Mouse (Mus musculus) bone marrow macrophage, adult 2 months (primary cell): ENCODE measurements around the gene Fcho1. TPM values are rescaled to one million over a fixed set of nuclear protein-coding genes. Genes with fewer than 3 reads are reported as not detected.
"Not testable (repeated sequence)": the region's sequence is repeated elsewhere in the genome, so short reads cannot be mapped to it uniquely, and the experiment has no call there.

Source experiments
- H3K27ac ChIP-seq: 2 replicates; pipeline ENCODE4 v1.5.1; 2012; ENCODE audit warnings: low read depth, low read length; ENCODE audit not compliant: insufficient read depth
- H3K4me1 ChIP-seq: 2 replicates; pipeline ENCODE4 v1.6.1; 2012; ENCODE audit warnings: low read length; ENCODE audit not compliant: control insufficient read depth, insufficient read depth
- H3K4me3 ChIP-seq: 2 replicates; pipeline ENCODE4 v1.5.1; 2012; ENCODE audit warnings: mild to moderate bottlenecking, low read length, moderate library complexity; ENCODE audit not compliant: insufficient read depth
- CTCF ChIP-seq: IDR thresholded peaks from 2 replicates; pipeline ENCODE4 v1.5.1; 2012; ENCODE audit warnings: low read depth, mild to moderate bottlenecking, low read length, moderate library complexity
- POLR2A ChIP-seq: IDR thresholded peaks from 2 replicates; pipeline ENCODE4 v1.6.1; 2012; ENCODE audit warnings: mild to moderate bottlenecking, low read depth, low read length, borderline replicate concordance
- polyA plus RNA-seq: library from polyadenylated mRNA; stranded (reverse); fragments of >200 nt; gene quantifications from 2 replicates; pipeline ENCODE4 v1.2.4, GENCODE M21; 2012; ENCODE audit not compliant: missing spikeins, insufficient read depth, insufficient read length

Gene Fcho1
- 7.2 and 8.8 TPM in 2 replicates for polyA plus RNA-seq

DNA sequence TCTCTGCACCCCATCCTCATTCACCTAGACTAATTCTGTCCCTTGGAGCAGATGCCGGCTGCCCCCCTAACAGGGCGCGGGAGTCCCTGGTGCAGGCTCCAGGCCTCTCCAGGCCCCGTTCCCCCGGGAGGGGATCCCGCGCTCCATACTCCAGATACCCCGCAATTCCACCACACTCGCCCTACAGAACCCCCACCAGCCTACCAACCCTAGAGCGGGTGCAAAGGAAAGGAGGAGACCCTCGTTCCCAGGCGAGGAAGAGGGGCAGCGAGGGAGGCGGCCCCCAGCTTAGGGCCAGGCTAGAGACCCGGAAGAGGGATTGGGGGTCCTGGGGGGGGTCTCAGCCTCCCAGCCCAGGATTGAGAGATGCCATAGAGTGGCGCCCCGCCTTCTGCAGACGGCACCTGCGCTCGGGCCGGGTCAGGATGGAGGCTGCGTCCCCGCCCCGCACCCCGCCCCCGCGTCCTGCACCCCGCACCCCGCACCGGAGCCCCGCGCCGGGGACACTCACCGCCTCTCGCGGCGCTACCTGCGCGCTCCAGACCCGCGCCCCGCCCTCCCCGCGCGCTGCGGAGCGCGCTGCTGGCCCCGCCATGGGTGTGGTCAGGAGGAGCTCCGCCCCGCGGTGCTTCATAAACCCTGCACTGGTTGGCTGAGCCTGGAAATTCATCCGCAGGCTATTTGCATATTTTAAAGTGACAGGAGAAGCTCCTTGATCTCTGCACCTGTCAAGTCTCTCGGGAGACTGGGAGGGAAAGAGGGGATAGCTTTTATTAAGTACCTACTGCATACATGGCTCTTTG lies at the start of gene Fcho1:
TSS of gene Fcho1 (minus strand) at position 595 of the 803 bp plus-strand sequence.
- Histone ChIP-seq H3K4me3 (peak within 1 kb of the TSS; percentile 44), H3K27ac (no peak within 1 kb of the TSS), H3K4me1 (peaks cover 3% of the 10 kb centered on the region; the same call in 1 of the 2 replicates)
- TF ChIP-seq CTCF (no peak), POLR2A (no peak)

GRCm38 (mm10) chr8:71771336-71771735 lies 45.8 kb upstream of the Fcho1 start:
- no peak overlapping the region for H3K27ac ChIP-seq
- no peak for TF ChIP-seq CTCF
- no peak for TF ChIP-seq POLR2A
- H3K4me1 ChIP-seq, result no peaks in the 10 kb centered on the region

GRCm38 (mm10) chr8:71758816-71759215 lies 33.3 kb upstream of the Fcho1 start:
- H3K4me3 ChIP-seq, result no peak overlapping the region
- peaks cover 5% of the 10 kb centered on the region for H3K4me1 ChIP-seq
- no peak overlapping the region for H3K27ac ChIP-seq
- TF ChIP-seq CTCF (no peak), POLR2A (no peak)

More at GRCm38 (mm10) chr8:71771336-71771735, 45.8 kb upstream of the Fcho1 start:
- no peak overlapping the region for H3K4me3 ChIP-seq

DNA sequence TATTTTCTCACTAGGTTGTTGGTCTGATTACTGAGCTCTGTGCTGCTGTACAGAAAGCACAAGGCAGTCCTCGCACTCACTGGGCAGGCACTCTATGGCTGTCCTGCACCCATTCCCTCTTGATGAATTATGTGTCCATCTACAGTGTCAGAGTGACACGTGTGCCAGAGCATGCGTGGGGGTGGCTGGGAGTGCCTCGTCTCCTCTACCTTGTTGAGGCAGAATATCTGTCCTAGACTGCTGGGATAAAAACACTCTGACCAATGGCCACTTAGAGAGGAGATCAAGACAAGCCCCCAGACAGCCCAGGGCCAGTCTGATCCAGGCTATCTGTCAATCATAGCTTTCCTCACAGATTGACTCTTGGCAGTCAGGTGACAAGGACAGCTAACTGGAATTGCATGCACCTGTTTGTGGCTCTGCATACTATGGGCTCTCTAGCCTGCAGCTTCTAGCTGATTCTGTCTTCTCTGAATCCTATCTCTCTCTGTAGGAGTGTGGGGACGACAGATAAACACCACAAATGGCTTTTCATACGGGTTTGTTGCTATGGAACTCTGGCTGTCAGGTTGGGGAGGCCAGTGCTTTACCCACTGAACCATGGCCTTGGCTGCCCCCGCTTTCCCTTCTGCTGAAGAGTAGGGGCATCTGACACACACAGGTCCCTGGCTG lies 27.5 kb upstream of the Fcho1 start:
- Histone ChIP-seq H3K4me1 (peaks cover 16% of the 10 kb centered on the region), H3K27ac (peak overlapping the region; percentile 68)
- H3K4me3 ChIP-seq, result not testable (repeated sequence)

DNA sequence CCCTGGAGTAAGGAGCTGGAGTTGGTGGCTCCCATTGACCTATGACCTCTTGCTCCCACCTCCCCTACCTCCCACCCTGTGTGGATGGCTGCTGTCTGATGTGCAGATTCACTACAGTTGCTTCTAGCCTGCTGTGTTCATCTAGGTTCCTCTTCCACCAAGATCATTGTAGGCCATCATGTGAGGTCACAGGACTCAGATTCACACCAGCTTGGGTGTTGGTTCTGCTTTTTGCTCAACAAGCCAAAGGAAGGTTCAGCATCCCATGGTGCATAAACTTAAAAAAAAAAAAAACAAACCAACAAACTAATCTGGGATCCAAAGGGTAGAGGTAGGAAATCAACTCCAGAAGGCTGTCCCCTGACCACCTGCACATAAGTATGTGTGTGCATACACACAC lies 26.7 kb upstream of the Fcho1 start:
- Histone ChIP-seq H3K4me1 (peaks cover 22% of the 10 kb centered on the region), H3K27ac (peak overlapping the region; percentile 78)
- H3K4me3 ChIP-seq, result not testable (repeated sequence)

- not testable (repeated sequence) for H3K4me3 ChIP-seq
- 0 out of 2 replicates have a peak, but pooled peaks have one; percentile 4 for TF ChIP-seq CTCF
- Histone ChIP-seq H3K27ac (peak overlapping the region; percentile 78), H3K4me1 (peaks cover 28% of the 10 kb centered on the region)
Measured at GRCm38 (mm10) chr8:71751337-71751886, 25.9 kb upstream of the Fcho1 start.

- not testable (repeated sequence) for H3K4me3 ChIP-seq, H3K27ac ChIP-seq
Measured at GRCm38 (mm10) chr8:71749321-71750075, 24.0 kb upstream of the Fcho1 start.

GRCm38 (mm10) chr8:71747082-71747481 lies 21.6 kb upstream of the Fcho1 start:
- not testable (repeated sequence) for H3K4me3 ChIP-seq
- peak overlapping the region; percentile 58 for H3K27ac ChIP-seq
- peaks cover 26% of the 10 kb centered on the region for H3K4me1 ChIP-seq

More at GRCm38 (mm10) chr8:71749321-71750075, 24.0 kb upstream of the Fcho1 start:
- H3K4me1 ChIP-seq, result peaks cover 36% of the 10 kb centered on the region

DNA sequence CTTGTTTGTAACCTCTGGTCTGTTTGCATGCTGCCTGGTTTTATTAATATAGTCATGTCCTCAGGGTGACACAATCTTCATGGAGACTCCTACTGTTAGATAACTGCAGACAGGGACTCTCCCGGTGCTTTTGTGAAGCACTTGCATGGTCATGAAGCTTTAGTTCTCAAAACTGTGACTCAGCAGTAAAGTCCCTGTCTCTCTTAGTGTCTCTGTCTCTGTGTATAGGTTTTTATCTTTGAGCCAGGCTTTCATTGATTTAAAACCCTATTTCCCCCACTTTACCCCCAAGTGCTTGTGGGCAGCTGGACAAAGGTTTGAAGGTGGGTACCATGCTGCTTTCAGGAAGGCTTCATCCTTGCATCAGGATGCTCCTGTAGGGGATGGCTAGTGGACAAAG lies 19.8 kb upstream of the Fcho1 start:
- no peak for TF ChIP-seq CTCF
- no peak for TF ChIP-seq POLR2A

DNA sequence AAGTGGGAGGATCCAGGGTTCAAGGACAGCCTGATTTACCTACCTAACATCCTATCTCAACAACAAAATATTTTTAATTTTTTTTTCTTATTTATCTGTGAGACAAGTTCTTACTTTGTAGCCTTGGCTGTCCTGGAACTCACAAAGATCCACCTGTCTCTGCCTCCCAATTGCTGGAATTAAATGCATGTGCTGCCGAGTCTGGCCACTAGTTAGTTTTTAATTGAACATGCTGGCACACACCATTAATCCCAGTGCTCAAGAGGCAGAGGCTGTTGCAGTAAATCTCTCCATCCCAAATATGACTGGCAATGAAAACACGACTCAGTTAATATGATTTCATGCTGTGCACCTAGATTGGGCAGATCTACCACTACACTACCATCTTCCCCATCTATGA lies 17.3 kb upstream of the Fcho1 start:
- TF ChIP-seq POLR2A, result no peak
- TF ChIP-seq CTCF, result no peak
- Histone ChIP-seq H3K27ac (no peak overlapping the region), H3K4me1 (peaks cover 19% of the 10 kb centered on the region), H3K4me3 (no peak overlapping the region)

More for the DNA sequence above, 19.8 kb upstream of the Fcho1 start:
- Histone ChIP-seq H3K4me3 (no peak overlapping the region), H3K4me1 (peaks cover 20% of the 10 kb centered on the region), H3K27ac (no peak overlapping the region)
